Mouse (Mus musculus) thymus, postnatal 4 days (tissue): ENCODE measurements around the gene Rpl36-ps4.
"Not testable (repeated sequence)": the region's sequence is repeated elsewhere in the genome, so short reads cannot be mapped to it uniquely, and the experiment has no call there.

Experiments
- DNase-seq: peaks from one replicate; pipeline ENCODE4 v3.0.0; 2021

Rpl36-ps4 gene

GRCm38 (mm10) chr17:87948965-87949584, 28.3 kb downstream of the Rpl36-ps4 start:
- peak; percentile 88 for DNase-seq

DNA sequence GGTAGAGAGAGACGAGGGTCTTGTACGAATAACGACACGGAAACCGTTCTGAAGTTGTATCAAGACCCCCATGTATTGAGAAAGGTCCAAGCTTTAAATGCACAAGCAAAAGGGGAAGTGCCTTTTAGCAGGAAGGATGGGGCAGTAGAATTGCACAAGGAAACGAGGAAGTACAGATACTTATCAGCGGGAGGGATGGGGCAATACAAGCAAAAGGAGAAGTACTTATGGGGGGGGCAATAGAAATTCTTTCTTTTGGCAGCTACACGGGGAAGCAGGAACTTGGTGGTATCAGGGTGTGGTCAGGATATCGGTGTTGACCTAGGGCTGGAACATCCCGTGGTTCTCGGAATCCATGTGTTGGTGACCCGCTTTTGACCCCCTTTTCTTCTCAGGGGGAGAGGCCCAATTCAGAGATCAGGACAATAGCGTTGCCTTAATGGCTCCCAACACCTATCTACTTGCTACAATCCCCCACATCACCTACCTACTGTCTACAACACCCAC, 33.9 kb downstream of the Rpl36-ps4 start:
- DNase-seq = not testable (repeated sequence)

GRCm38 (mm10) chr17:87957096-87957840, 36.5 kb downstream of the Rpl36-ps4 start:
- DNase-seq = no peak

DNA sequence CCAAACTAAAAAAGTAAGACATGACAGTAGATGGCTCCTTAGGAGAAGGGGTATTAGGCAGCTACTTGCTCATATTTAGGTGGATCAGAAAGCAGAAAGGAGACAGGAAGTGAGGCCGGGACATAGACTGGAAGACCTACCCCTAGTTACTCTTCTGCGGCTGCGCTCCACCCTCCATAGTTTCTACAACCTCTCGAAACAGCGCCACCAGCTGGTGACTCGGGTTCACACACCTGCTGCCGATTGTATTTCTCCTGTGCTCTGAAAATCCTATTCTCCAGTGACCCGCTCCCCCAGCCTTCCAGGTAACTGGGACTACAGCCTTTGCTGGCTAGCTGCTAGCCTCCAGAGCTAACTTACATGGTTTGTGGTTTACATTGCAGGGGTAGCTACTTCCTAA, 37.5 kb downstream of the Rpl36-ps4 start:
- peak; percentile 74 for DNase-seq

- not testable (repeated sequence) for DNase-seq
These were observed 38.6 kb downstream of the Rpl36-ps4 start for GRCm38 (mm10) chr17:87959406-87959805.

GRCm38 (mm10) chr17:87959931-87960330, 39.2 kb downstream of the Rpl36-ps4 start:
- DNase-seq = not testable (repeated sequence)

DNA sequence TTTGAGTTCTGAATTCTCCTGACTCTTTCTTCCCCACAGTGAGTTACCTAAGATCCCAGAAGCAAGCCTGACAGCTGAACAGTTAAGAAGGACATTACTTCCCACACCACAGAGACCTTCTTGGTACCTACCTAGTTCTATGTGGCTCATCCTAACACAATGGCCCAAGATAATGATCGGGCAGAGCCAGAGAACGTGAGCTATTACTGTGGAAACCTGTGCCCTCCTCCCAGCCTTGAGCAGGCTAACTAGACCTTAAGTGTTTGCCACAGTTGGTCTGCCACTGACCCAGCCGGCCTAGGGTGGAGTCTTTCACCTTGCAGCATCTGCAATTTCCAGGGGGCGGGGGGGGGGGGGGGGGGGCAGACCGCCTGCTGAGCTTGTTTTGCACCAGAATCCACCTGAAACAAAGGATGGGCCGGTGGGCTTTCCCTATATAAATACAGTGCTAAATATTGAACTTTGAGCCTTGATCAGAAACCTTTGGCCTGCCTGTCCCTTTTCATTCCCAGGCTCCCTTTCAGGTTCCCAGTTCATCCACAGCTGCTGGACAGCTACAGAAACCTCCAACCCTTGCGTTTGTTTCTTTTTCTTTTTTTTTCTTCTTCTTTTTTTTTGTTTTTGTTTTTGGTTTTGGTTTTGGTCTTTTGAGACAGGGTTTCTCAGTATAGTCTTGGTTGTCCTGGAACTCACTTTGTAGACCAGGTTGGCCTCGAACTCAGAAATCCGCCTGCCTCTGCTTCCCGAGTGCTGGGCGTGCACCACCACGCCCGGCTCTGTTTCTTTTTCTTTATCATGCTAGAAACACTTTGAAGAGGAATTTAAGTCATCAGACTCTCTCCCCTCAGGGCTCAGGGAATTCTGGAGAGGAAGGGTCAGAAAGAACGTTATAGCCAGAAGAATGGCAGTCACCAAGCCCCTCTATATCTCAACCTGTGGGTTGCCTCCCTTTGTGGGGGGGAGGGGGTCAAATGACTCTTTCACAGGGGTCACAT, 42.6 kb downstream of the Rpl36-ps4 start:
- no peak for DNase-seq

- not testable (repeated sequence) for DNase-seq
These were observed 47.7 kb downstream of the Rpl36-ps4 start for GRCm38 (mm10) chr17:87968483-87968926.
